Mouse (Mus musculus): ENCODE results near the gene Slc5a7. TPM values are rescaled to one million over a fixed set of nuclear protein-coding genes. Genes with fewer than 3 reads are reported as not detected.

Slc5a7 gene
- under 1 TPM in 1 of 2 experiments, not detected in 1; 0.12 TPM for total RNA-seq (2021)
- long read RNA-seq, experiment 1: 0 reads
- long read RNA-seq, experiment 2: 0 reads

GRCm38 (mm10) chr17:54298934-54299333 is at the start of gene Slc5a7:
Slc5a7 (minus strand) TSS chr17:54299034.
- DNase-seq (ENCODE audit: low spot score): no peak

DNA sequence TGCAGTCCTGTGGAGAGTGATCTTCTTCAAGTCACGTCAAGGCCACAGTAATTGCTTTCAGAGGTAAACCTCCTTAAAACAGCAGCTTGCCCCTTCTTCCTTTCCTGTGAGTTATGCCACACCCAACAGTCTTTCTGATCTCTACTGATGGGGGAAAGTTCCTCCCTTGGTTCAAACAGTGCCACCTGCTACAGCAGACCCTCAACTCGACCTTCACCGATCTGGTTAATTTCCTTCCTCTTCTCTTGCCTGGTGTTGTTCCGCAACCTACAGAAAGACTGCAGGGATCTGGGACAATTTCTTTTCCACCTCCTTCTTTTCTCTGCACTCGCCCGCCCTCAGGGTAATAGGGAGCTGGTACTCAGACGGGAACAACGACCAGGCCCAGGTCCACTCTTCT is 48.8 kb upstream of the Slc5a7 start:
- DNase-seq (ENCODE audit: low spot score): no peak

DNA sequence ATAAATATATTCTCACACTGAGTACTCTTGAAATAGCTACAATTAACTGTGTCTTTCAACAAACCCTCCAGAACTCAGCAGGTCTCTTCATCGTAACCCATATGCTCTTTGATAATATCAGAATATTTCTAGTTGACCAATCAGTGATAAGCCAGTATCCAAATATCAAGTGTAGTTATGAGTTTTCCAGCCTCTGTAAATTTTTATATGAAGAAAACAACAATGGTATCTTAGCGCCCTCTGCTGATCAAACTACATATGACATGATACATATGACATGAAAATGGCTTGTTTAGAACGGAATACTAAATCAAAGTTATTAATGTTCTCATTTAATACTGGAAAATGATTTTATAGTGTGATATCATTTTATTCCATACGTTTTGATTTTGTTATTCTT is 44.6 kb upstream of the Slc5a7 start:
- DNase-seq (ENCODE audit: low spot score): no peak

DNA sequence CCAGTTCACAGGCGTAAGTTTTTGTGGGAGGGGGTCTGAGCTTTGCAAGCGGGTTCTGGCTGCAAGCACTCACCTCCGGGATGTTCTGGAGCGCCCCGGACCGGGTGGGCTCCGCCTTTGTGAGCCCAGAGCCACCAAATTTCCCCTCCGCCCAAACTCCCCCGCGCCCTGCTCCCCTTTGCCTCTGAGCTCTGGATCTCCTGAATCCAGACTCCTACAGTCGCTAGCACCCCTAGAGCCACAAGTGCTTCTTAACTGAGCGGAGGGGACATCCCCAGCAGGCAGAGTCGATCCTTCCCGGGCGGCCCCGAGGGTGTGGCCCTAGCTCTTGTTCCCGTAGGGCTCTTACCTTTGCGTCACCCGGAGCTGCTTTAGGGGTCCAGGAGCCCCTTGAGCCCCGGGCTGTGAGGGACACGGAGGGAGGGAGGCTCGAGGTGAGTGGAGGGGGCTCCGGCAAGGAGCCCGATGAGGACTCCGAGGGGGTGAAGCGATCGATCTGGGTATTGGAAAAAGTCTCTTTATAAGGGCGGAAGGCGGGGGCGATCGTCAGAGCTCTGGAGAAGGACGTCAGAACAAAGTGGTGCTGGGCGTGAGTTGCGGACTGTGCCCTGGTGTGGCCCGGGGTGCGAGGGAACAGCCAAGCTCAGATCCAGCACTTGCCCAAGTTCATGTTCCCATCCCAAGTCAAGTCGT is 456 bp downstream of the Slc5a7 start:
- no peak for DNase-seq (ENCODE audit: low spot score)

GRCm38 (mm10) chr17:54250783-54251182 is 48.1 kb downstream of the Slc5a7 start:
- DNase-seq (ENCODE audit: low spot score): no peak

GRCm38 (mm10) chr17:54243650-54244300 is 55.1 kb downstream of the Slc5a7 start:
- no peak for DNase-seq (ENCODE audit: low spot score)

GRCm38 (mm10) chr17:54239435-54239834 is 59.4 kb downstream of the Slc5a7 start:
- DNase-seq (ENCODE audit: low spot score): no peak

Data from gastrocnemius, adult 18-20 months (tissue).